Mouse (Mus musculus): ENCODE measurements around the gene Gm2a.

DNA sequence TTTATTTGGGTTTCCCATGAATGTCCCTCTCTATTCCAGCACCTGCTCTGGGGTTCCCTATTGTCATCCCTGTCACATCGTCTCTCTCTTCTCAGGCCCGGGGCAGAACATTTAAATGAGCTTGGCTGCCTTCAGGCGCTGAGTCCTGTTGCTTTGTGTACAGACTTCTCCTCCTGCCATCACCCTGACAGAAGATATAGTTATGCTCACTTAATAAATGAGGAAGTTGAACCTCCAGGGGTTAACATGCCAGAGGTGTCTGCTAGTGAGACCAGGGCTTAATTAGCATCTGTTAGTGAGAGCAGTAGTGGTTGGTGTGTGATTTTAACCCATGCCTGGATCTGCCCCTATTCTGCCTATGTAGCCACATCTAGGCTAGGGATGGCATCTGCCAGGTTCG is 2.0 kb downstream of the Gm2a start:
- no peak for TF ChIP-seq HCFC1 (IDR thresholded peaks at IDR 0.05; ENCODE audit: borderline replicate concordance, insufficient read depth, low read length)
- no peak for TF ChIP-seq CHD2 (IDR thresholded peaks at IDR 0.05; ENCODE audit: low read depth, low read length)
